Mouse (Mus musculus) spleen, adult 18-20 months (tissue): ENCODE data around the gene Lgi4.

ENCODE experiments used
- DNase-seq, 2 experiments: peaks; one replicate each; pipeline ENCODE4 v3.0.0; 2022; ENCODE audit warnings: mixed read lengths in 2 of 2

Lgi4 gene

DNA sequence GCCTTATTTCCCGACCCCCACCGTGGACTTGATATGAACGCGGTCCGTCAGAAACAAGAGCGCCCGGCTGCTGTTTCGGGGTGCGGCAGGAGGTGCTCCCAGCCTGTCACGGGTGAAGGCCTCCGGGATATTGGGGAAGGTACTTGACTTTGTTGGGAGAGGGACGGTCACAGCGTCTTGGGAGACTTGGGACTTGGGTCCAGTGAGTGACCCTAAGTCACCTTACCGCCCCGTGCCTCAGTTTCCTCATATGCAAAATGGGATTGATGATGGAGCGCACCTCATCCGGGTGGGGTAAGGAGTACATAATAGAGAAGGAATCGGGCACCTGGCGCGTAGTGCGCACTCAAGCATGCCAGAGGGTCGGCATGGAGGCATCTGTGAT, 6.9 kb upstream of the Lgi4 start:
- no peak for DNase-seq

GRCm38 (mm10) chr7:31052636-31053434, 6.3 kb upstream of the Lgi4 start:
- no peak for DNase-seq

DNA sequence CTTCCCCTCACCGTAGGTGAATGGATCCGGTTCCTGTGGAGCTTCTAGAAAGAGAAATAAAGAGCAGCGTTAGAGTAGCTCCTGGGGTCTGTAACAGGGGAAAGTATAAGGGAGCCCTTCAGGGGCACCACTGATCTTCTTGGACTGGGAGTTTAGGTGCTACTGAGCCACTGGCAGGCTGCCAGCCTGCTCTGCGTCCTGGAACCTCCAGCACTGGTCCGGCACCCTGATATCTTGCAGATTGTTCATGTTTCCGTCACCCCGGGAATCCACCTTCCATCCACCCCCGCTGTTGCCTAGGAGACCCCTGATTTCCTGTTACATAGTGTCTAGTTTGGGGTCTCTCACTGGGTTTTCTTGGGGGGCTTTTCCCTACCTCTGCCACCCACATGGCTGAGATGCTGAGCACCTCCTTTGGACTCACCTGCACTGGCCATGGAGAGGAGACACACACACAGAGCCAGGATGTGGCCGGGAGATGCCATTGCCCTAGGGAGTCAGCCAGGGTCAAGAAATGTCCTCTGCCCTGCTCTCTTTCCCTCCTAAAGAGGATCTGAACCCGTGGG, 5.2 kb upstream of the Lgi4 start:
- DNase-seq = no peak

DNA sequence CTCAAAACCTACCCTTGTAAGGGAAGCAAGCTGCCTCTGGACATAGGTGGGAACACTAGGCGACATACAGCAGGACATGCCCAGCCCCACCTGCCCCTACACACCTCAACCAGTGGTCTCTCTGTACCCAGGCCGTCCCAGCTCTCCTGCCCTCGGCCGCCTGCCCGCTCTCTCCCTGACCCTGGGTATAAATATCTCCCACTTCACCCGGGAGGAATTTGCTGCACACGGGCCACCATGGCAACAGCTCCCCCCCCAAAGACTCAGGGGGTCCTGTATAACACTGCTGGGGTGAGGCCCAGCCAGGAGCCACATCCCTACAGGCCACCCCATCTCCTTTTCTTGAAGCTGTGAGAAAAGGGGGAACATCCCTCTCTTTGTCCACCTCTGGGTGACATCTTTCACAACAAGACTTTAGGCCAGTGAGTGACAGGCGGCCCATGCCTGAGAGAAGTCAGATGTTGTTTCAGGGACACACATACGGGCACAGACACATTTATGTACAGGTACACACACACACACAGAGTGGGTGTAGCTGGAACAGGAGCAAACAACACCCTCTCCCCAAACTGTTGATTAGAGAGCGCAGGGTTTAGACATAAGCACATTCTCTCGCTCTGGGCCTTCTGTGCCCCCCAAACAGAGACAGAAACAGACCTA, 4.4 kb upstream of the Lgi4 start:
- no peak for DNase-seq

GRCm38 (mm10) chr7:31055354-31055824, 3.8 kb upstream of the Lgi4 start:
- no peak for DNase-seq

DNA sequence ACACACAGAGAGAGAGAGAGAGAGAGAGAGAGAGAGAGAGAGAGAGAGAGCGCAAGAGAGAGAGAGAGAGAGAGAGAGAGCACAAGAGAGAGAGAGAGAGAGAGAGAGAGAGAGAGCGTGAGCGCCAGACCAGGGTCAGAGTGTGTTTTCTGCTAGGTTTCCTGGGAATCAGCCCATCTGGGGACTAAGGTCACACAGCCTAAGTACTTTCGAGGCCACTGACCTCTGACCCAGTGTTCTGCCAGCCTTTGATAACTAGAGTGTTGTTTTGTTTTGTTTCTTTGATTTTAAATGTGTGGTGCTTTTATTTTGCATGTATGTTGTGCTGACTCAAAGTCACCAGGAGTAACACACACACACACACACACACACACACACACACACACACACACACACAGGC, 3.3 kb upstream of the Lgi4 start:
- DNase-seq = no peak

DNA sequence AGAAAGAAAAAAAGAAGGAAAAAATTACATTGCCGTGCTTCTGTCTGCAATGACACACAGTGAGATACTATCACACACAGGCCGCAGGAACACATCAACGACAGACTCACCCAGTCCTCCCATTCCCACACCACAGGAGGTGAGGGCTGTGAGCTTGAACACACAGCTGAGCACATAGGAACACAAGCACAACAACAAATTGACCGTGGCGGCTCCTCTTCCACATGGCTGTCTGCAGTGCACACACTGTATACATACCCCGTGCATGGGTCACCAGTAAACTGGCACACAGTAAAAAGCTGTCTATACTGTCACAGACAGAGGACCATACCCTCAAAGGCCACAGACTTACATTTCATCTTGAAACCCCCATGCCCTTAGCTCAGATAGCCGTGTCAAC, 2.7 kb upstream of the Lgi4 start:
- no peak for DNase-seq

- DNase-seq = no peak
Observed at GRCm38 (mm10) chr7:31057071-31057470, 2.1 kb upstream of the Lgi4 start, which contains the start of gene Fxyd1. TSS of gene Fxyd1 (minus strand) at chr7:31057199.

DNA sequence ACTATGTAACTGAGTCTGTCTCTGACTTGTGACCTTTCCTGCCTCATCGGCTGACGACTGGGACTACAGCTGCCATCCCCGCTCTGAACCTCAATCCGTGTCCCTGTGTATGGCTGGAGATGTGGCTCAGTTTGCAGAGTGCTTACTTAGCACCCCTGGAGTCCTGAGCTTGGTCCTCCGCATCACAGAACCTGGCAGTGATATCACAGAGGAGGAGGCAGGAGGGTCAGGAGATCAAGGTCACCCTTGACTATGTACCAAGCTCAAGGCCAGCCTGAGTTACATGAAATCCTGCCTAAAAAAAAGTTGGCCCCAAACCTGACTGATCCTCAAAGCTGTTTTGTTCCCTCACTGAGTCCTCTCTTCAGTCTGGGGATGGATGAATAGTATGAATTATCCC, 1.4 kb upstream of the Lgi4 start:
- no peak for DNase-seq

GRCm38 (mm10) chr7:31058211-31058610, 931 bp upstream of the Lgi4 start:
- no peak for DNase-seq

DNA sequence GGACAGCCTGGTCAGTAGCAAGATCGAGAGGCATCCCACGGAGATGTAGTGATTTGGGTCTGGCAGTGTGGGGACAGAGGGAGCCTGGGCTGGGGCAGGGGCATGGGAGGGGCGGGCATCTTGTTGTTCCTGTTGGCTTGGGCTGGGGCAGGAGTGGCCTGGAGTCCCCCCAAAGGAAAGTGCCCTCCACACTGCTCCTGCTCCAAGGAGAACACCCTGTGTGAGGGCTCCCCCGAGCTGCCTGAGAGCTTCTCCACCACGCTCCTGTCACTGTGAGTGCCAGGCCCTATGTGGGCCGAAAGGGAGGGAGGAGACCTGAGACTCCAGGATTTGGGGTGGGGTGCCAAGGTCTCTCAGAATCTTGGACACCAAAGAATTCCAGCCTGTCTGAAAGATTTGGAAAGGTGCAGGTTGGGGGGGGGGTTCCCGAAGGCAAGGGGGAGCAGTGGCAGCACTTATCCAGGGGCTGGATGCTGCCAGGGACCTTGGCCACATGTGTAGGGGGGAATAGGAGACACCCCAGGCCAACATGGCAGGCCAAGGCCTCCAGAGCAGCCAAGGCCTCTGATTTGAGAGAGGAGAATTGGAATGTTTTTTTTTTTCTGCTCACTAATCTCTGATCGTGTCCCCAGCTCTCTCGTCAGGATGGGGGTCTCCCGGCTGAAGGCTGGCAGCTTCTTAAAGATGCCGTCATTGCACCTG, 928 bp downstream of the Lgi4 start:
- DNase-seq = no peak

DNA sequence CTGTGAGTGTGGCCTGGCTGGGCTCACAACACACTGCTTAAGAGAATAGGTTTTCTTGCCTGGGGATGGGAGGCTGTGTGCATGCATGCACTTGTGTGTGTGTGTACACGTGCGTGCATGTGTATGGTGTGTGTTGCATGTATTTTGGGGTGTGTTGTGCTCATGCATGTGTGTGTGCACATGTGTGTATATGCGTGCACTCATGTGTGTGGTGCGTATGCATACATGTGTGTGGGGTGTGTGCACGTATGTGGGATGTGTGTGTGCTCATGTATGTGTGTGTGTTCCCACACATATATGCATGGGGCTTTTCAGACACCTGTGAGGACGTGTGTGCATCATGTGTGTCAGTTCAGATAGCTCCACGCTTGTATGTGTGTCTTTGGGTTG, 1.5 kb downstream of the Lgi4 start:
- no peak for DNase-seq

GRCm38 (mm10) chr7:31063074-31063560, 4.0 kb downstream of the Lgi4 start:
- no peak for DNase-seq

GRCm38 (mm10) chr7:31067836-31068235, 8.7 kb downstream of the Lgi4 start:
- DNase-seq = no peak

DNA sequence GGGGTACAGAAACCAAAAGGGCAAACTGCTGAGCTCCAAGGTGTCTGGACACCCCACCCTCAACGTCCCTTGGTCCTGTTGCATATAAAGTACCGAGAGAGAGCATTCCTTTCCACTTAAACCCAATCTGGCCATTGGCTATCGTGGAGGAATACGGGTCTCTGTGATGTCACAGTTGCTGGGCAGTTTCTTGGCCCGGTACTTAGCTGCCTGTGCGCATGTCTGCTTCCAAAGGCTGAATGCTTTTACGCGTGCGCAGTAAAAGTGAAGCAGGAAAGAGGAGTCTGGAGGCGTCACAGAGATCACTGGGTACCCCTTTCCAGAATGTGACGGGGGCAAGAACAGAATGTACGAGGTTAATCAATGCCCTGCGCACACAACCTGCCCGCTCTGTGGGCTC, 10.3 kb downstream of the Lgi4 start:
- no peak for DNase-seq

DNA sequence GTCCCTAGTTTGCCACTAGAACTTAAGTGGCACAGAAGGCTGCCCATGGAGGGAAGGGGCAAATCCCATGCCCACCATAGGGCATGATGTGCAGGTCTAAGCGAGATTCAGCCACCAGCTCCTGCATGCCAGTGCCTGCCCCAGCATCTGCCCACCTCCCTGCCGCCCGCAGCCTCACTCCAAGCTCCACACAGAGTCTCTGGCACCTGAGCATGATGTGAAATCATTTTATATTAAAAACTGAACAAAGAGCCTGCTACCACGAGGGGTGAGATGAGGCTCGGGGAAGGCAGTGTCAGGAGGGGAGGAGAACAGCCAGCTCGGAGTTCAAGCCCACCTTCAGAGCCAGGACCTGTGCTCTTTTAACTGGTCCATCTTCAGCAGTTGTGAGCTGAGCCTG, 11.2 kb downstream of the Lgi4 start:
- DNase-seq = no peak

GRCm38 (mm10) chr7:31072326-31072725, 13.2 kb downstream of the Lgi4 start:
- no peak for DNase-seq

DNA sequence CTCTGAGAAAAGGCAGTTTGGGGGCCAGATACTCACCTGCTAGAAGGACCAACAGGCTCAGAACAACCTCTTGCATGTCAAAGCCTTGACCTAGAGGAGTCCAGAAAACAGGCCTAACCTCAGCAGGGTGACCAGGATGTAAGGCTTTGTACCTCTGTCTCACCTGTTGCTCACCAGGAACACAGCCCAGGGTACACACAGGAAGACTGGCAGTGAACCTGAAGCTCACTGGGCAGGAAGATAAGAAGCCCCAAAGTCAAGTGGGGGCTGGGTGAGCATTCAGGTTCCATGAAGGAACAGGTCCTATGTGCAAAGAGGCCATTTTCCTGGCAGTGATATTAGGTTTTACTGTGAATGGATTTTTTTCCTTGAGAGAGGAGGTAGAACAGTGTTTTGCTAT, 14.4 kb downstream of the Lgi4 start:
- no peak for DNase-seq

GRCm38 (mm10) chr7:31074061-31074712, 15.0 kb downstream of the Lgi4 start:
- DNase-seq = no peak

DNA sequence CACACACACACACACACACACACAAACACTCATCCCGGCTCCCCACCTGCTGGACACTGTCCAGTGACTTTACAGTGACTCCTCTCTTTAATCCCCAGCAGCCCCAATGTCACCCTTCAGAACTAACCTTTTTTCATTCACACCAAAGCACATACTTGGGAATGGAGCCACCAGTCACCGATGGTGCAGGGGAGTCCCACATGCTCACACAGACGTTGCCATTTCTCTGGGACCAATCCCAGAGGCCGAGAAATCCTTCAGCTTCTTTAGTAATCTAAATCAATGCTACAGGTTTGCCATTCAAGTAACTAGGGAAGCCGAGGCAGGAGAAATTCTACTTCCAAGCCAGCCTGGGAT, 15.5 kb downstream of the Lgi4 start:
- DNase-seq = no peak

GRCm38 (mm10) chr7:31076492-31076891, 17.4 kb downstream of the Lgi4 start, which contains the start of gene Fxyd3:
TSS of gene Fxyd3 (minus strand) at chr7:31076704.
- no peak for DNase-seq

DNA sequence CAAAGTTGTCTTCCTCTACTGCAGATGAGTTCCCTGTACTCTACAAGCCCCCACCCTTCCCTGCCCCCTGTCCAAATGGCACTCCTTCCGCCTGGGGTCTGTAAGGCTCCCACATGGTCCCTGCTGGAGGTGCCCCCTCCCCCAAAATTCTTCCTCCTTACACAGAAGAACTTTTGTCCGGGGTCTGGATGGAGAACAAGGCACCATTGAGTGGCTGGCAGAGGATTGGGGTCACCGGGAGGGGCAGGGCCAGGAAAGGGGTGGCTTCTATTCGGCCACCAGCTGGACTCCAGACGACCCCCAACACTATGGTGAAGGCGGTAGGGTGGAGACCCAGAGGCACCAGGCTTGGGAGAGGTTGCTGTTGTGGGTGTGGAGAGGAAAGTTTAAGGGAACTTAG, 18.3 kb downstream of the Lgi4 start:
- no peak for DNase-seq
